Mouse (Mus musculus): ENCODE results near the gene Ppp1r13b. TPM values are rescaled to one million over a fixed set of nuclear protein-coding genes. Genes with fewer than 3 reads are reported as not detected.
A peak's percentile ranks its signal among the peaks of the same experiment; 100 is the strongest.

Ppp1r13b gene
- total RNA-seq, 2 experiments from 2014 or later = 6.7 to 7.1 TPM

- intact Hi-C loops (cut with DNase I) = no loop called here
- Histone ChIP-seq H3K27ac (no peak overlapping the region), H3K4me3 (no peak overlapping the region)
- no peak for DNase-seq
- TF ChIP-seq CTCF (IDR thresholded peaks at IDR 0.05) = no peak
Observed at GRCm38 (mm10) chr12:111855448-111855847, 52.5 kb downstream of the Ppp1r13b start.

GRCm38 (mm10) chr12:111853546-111853945 is 54.4 kb downstream of the Ppp1r13b start:
- no peak overlapping the region for H3K4me3 ChIP-seq
- intact Hi-C loops (cut with DNase I) = no loop called here
- H3K27ac ChIP-seq = 0 out of 2 replicates have a peak overlapping the region, but pooled peaks have one; percentile 13
- no peak for TF ChIP-seq CTCF (IDR thresholded peaks at IDR 0.05)
- DNase-seq = no peak

GRCm38 (mm10) chr12:111853011-111853436 is 54.9 kb downstream of the Ppp1r13b start:
- Histone ChIP-seq H3K4me3 (no peak overlapping the region), H3K27ac (0 out of 2 replicates have a peak overlapping the region, but pooled peaks have one; percentile 13)
- DNase-seq = peak; percentile 89
- intact Hi-C loops (cut with DNase I) = no loop called here
- no peak for TF ChIP-seq CTCF (IDR thresholded peaks at IDR 0.05)

GRCm38 (mm10) chr12:111851745-111852144 is 56.2 kb downstream of the Ppp1r13b start:
- no peak for TF ChIP-seq CTCF (IDR thresholded peaks at IDR 0.05)
- no peak for DNase-seq
- Histone ChIP-seq H3K27ac (no peak overlapping the region), H3K4me3 (no peak overlapping the region)
- intact Hi-C loops (cut with DNase I) = no loop called here

GRCm38 (mm10) chr12:111851235-111851634 is 56.7 kb downstream of the Ppp1r13b start:
- DNase-seq = no peak
- Histone ChIP-seq H3K4me3 (no peak overlapping the region), H3K27ac (no peak overlapping the region)
- intact Hi-C loops (cut with DNase I) = no loop called here
- peak; percentile 52 for TF ChIP-seq CTCF (IDR thresholded peaks at IDR 0.05)

- DNase-seq = peak; percentile 41
- intact Hi-C loops (cut with DNase I) = no loop called here
- H3K27ac ChIP-seq = peak overlapping the region; percentile 56
Observed at GRCm38 (mm10) chr12:111848300-111848798, 59.6 kb downstream of the Ppp1r13b start.

GRCm38 (mm10) chr12:111846815-111847214 is 61.1 kb downstream of the Ppp1r13b start:
- no peak for TF ChIP-seq CTCF (IDR thresholded peaks at IDR 0.05)
- H3K27ac ChIP-seq = no peak overlapping the region
- intact Hi-C loops (cut with DNase I) = no loop called here
- no peak for DNase-seq
- no peak overlapping the region for H3K4me3 ChIP-seq

More at GRCm38 (mm10) chr12:111848300-111848798, 59.6 kb downstream of the Ppp1r13b start:
- no peak for TF ChIP-seq CTCF (IDR thresholded peaks at IDR 0.05)
- H3K4me3 ChIP-seq = no peak overlapping the region

GRCm38 (mm10) chr12:111845953-111846352 is 62.0 kb downstream of the Ppp1r13b start:
- Histone ChIP-seq H3K4me3 (no peak overlapping the region), H3K27ac (no peak overlapping the region)
- TF ChIP-seq CTCF (IDR thresholded peaks at IDR 0.05) = no peak
- intact Hi-C loops (cut with DNase I) = no loop called here
- DNase-seq = no peak

- Histone ChIP-seq H3K27ac (0 out of 2 replicates have a peak overlapping the region, but pooled peaks have one; percentile 6), H3K4me3 (no peak overlapping the region)
- no peak for TF ChIP-seq CTCF (IDR thresholded peaks at IDR 0.05)
- DNase-seq = no peak
- intact Hi-C loops (cut with DNase I) = no loop called here
Observed at GRCm38 (mm10) chr12:111843470-111843869, 64.4 kb downstream of the Ppp1r13b start.

- intact Hi-C loops (cut with DNase I) = no loop called here
- TF ChIP-seq CTCF (IDR thresholded peaks at IDR 0.05) = no peak
- H3K27ac ChIP-seq = 0 out of 2 replicates have a peak overlapping the region, but pooled peaks have one; percentile 6
- no peak overlapping the region for H3K4me3 ChIP-seq
- no peak for DNase-seq
Observed at GRCm38 (mm10) chr12:111842565-111843433, 65.1 kb downstream of the Ppp1r13b start.

- Histone ChIP-seq H3K4me3 (no peak overlapping the region), H3K27ac (no peak overlapping the region)
- no peak for DNase-seq
- TF ChIP-seq CTCF (IDR thresholded peaks at IDR 0.05) = no peak
- intact Hi-C loops (cut with DNase I) = no loop called here
Observed at GRCm38 (mm10) chr12:111833457-111833856, 74.5 kb downstream of the Ppp1r13b start.

GRCm38 (mm10) chr12:111832643-111833042 is 75.3 kb downstream of the Ppp1r13b start:
- TF ChIP-seq CTCF (IDR thresholded peaks at IDR 0.05) = no peak
- H3K27ac ChIP-seq = no peak overlapping the region
- DNase-seq = no peak
- no peak overlapping the region for H3K4me3 ChIP-seq
- intact Hi-C loops (cut with DNase I) = no loop called here

GRCm38 (mm10) chr12:111830375-111830774 is 77.5 kb downstream of the Ppp1r13b start:
- intact Hi-C loops (cut with DNase I) = no loop called here
- TF ChIP-seq CTCF (IDR thresholded peaks at IDR 0.05) = no peak
- H3K27ac ChIP-seq = no peak overlapping the region
- no peak for DNase-seq
- no peak overlapping the region for H3K4me3 ChIP-seq

All from gastrocnemius, adult 2 months (tissue).